Mouse (Mus musculus) cerebellum, adult 2 months (tissue): Measurements from ENCODE around the gene Cavin2. TPM values are rescaled to one million over a fixed set of nuclear protein-coding genes. Genes with fewer than 3 reads are reported as not detected.

Source experiments
- DNase-seq, 2 experiments: peaks; one replicate each; pipeline ENCODE4 v3.0.0; 2021
- H3K27ac ChIP-seq: fragments of 200-500 bp; 2 replicates; pipeline ENCODE4 v1.5.1; 2012; ENCODE audit warnings: low read length, control low read depth, inconsistent platforms; ENCODE audit not compliant: insufficient read depth
- H3K27me3 ChIP-seq: fragments of 200-500 bp; 2 replicates; pipeline ENCODE4 v1.6.1; 2012; ENCODE audit warnings: inconsistent platforms, mild to moderate bottlenecking, low read length, moderate library complexity; ENCODE audit not compliant: control insufficient read depth, insufficient read depth
- H3K4me1 ChIP-seq: fragments of 200-500 bp; 2 replicates; pipeline ENCODE4 v1.6.1; 2011; ENCODE audit warnings: low read length; ENCODE audit not compliant: control insufficient read depth, insufficient read depth
- H3K4me3 ChIP-seq: fragments of 200-500 bp; replicated peaks from 2 replicates; pipeline ENCODE3; 2011; ENCODE audit warnings: mild to moderate bottlenecking, low read depth, low read length, control low read depth; ENCODE audit not compliant: insufficient read depth
- CTCF ChIP-seq: fragments of 200-500 bp; IDR thresholded peaks from 2 replicates; pipeline ENCODE4 v1.5.1; 2011; ENCODE audit warnings: low read depth, mild to moderate bottlenecking, control low read depth, low read length, moderate library complexity, borderline replicate concordance; ENCODE audit not compliant: insufficient read depth
- POLR2A ChIP-seq: fragments of 200-500 bp; IDR thresholded peaks from 2 replicates; pipeline ENCODE4 v1.6.1; 2011; ENCODE audit warnings: low read length, control low read depth, borderline replicate concordance; ENCODE audit not compliant: insufficient read depth
- WGBS: fragments of 180-500 bp; shearing (Covaris S2); methylation state at CpG from one replicate; pipeline ENCODE4 v1.1.7; 2018; 5-methylcytosine and 5-hydroxymethylcytosine counted together
- polyA plus RNA-seq: library from polyadenylated mRNA; depleted of rRNA; stranded (reverse); fragments of >200 nt; gene quantifications from 2 replicates; pipeline ENCODE4 v1.2.3, GENCODE M21; 2012; rRNA removed

Cavin2 gene
- polyA plus RNA-seq: 6.5 and 8.5 TPM in 2 replicates

- no peak for TF ChIP-seq POLR2A
- TF ChIP-seq CTCF: no peak
- peak within 1 kb of the TSS; percentile 7 for H3K4me3 ChIP-seq
- no peak for DNase-seq
- no peaks in the 10 kb centered on the region for H3K27me3 ChIP-seq
- no peaks in the 10 kb centered on the region for H3K4me1 ChIP-seq
- WGBS: 73% methylated on average over 17 of the region's 17 CpGs
- no peak within 1 kb of the TSS for H3K27ac ChIP-seq
Observed at GRCm38 (mm10) chr1:51288755-51289619, at the start of gene Cavin2. Gene Cavin2, plus strand, starts transcription at chr1:51289126.

DNA sequence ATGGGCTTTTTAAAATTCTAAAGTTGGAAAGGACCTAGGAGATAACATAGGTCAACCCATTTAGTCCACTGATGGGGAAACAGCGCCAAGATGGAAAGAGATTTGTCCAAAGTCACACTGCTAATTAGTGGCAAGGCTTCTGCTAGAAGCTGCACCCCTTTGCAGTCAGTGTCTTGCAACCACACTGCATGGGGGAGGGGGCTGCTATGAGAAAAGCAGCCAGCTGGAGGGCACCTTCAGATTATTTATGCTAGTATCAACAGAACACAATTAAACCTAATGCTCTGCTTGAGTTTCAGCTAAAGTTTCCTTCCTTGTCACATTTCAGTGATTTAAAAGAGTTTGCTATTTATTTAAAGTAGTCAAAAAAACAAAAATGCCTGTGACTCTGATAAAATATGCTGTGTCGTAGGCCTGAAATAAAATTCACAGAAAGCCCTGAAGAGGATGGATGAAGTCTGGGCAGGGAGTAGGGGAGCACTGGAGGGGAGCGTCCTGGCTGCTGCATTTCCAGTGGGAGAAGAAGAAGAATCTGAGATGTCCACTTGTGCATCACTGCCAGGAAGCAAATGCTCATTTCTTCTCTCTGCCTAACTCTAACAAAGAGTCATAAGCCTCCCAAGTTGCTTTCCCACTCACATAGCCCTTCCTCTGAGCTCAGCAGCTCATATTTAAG is 47.5 kb upstream of the Cavin2 start:
- 95% methylated on average over 3 of the region's 3 CpGs for WGBS
- TF ChIP-seq POLR2A (no peak), CTCF (no peak)
- Histone ChIP-seq H3K4me1 (peaks cover 7% of the 10 kb centered on the region; the same call in 1 of the 2 replicates), H3K27me3 (no peaks in the 10 kb centered on the region), H3K27ac (no peak overlapping the region), H3K4me3 (no peak overlapping the region)
- no peak for DNase-seq

GRCm38 (mm10) chr1:51243294-51243693 is 45.6 kb upstream of the Cavin2 start:
- H3K27me3 ChIP-seq: no peaks in the 10 kb centered on the region
- no peak overlapping the region for H3K4me3 ChIP-seq
- TF ChIP-seq CTCF (no peak), POLR2A (no peak)
- no peak overlapping the region for H3K27ac ChIP-seq
- WGBS: 13% methylated on average over 3 of the region's 3 CpGs
- DNase-seq: peak; percentile 90 to 97
- peaks cover 7% of the 10 kb centered on the region; the same call in 1 of the 2 replicates for H3K4me1 ChIP-seq

GRCm38 (mm10) chr1:51243869-51244268 is 45.1 kb upstream of the Cavin2 start:
- Histone ChIP-seq H3K27ac (peak overlapping the region; percentile 66), H3K27me3 (no peaks in the 10 kb centered on the region), H3K4me3 (no peak overlapping the region), H3K4me1 (peaks cover 7% of the 10 kb centered on the region; the same call in 1 of the 2 replicates)
- TF ChIP-seq POLR2A: no peak
- WGBS: 18% methylated on average over 3 of the region's 3 CpGs
- no peak for DNase-seq

DNA sequence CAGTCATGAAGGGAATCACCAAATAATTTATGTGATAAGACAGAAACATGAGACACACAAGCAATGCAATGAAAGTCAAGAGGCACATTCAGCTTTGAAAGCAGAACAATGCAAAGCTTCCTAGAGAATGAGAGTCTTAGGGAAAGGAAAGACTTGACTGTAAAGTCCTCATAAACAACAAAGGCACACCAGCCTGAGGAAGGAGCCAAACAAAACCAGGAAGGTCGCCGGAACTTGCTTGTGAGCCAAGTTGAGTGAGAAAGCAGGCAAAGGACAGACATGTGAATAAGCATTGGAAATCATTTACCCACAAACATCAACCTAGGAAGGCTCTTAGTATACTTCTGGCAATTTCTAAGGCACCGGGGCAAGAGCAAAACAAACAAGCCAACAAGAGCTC is 43.5 kb upstream of the Cavin2 start:
- no peak for DNase-seq
- Histone ChIP-seq H3K27me3 (no peaks in the 10 kb centered on the region), H3K27ac (no peak overlapping the region), H3K4me1 (peaks cover 7% of the 10 kb centered on the region; the same call in 1 of the 2 replicates), H3K4me3 (no peak overlapping the region)
- TF ChIP-seq POLR2A (no peak), CTCF (no peak)
- 57% methylated on average over 3 of the region's 3 CpGs for WGBS

GRCm38 (mm10) chr1:51250302-51250701 is 38.6 kb upstream of the Cavin2 start:
- Histone ChIP-seq H3K27ac (no peak overlapping the region), H3K4me3 (no peak overlapping the region), H3K4me1 (no peaks in the 10 kb centered on the region), H3K27me3 (no peaks in the 10 kb centered on the region)
- no peak for DNase-seq
- WGBS: 91% methylated on average over 5 of the region's 5 CpGs
- no peak for TF ChIP-seq POLR2A
- TF ChIP-seq CTCF: no peak

DNA sequence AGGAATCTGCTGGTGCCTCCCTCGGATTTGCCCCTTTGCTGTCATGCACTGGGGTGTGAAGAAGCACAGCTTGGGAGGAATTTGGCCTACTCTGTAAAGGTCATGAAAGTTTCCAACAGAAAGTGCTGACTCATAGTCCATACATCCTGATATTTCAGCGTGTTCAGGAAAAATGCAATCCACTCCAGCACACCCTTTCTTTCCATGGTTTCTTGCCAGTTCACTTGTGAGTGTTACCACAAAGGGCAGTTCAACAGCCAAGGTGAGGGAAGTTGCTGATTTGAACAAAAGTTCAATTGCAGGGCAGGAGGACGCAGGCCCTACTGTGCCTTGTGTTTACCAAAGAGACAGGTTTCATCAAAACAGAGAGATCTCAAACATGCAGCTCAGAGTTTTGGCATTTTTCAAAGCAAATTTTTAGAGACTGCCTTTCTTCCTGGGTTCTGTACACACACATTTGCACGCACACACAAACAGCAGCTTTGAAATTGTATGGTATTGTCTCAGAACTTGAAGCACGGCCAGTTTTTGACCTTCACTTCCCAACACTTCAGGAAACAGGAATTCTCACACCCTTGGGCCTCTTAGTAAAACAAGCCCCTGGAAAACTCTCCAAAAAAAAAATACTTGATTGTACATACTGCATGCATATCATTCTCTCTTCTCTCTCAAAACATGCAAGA is 23.7 kb upstream of the Cavin2 start:
- DNase-seq: peak; percentile 27 to 64
- 0 out of 2 replicates have a peak overlapping the region, but pooled peaks have one; percentile 24 for H3K27ac ChIP-seq
- TF ChIP-seq POLR2A (no peak), CTCF (no peak)

DNA sequence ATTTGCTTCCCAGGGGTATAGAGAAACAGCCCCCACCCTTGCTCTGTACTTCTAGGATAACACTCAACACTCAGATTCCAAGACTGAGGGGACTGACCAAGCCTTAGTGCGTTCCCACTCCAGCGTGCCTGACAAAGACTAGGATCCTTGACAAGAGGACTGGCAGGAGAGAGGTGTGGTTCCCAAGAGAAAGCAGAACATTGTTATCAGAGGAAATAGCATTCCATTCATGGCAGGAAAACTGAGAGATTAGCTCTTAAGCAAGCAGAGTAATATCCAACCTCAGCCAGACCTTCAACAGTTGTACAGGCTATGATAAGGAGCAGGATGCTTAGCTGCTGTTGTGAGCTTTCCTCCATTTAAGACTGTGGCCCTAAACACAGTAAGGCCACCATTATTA is 23.0 kb upstream of the Cavin2 start:
- H3K27ac ChIP-seq: no peak overlapping the region
- DNase-seq: no peak
- TF ChIP-seq POLR2A (no peak), CTCF (no peak)
- H3K4me3 ChIP-seq: no peak overlapping the region
- no peaks in the 10 kb centered on the region for H3K27me3 ChIP-seq
- WGBS: 88% methylated on average over 2 of the region's 2 CpGs
- peaks cover 8% of the 10 kb centered on the region; the same call in 1 of the 2 replicates for H3K4me1 ChIP-seq

More for the DNA sequence above, 23.7 kb upstream of the Cavin2 start:
- Histone ChIP-seq H3K4me3 (no peak overlapping the region), H3K4me1 (peaks cover 3% of the 10 kb centered on the region; the same call in 1 of the 2 replicates), H3K27me3 (no peaks in the 10 kb centered on the region)
- WGBS: 63% methylated on average over 5 of the region's 5 CpGs
